Mouse (Mus musculus) forebrain, postnatal 0 days (tissue): ENCODE data around the gene Zbtb16. TPM values are rescaled to one million over a fixed set of nuclear protein-coding genes. Genes with fewer than 3 reads are reported as not detected.

Experiments used
- ATAC-seq: fragments of 200-750 bp; cut with Nextera tagmentation; 2 replicates; pipeline ENCODE4 v1.8.0; 2017; ENCODE audit warnings: mild to moderate bottlenecking, moderate library complexity
- DNase-seq: peaks from one replicate; pipeline ENCODE4 v3.0.0-alpha.2; 2015
- H3K27ac ChIP-seq: fragments of 300-500 bp; sonication (generic); 2 replicates; pipeline ENCODE4 v1.5.1; 2014; ENCODE audit warnings: low read depth, mild to moderate bottlenecking, antibody characterized with exemption, low read length, moderate library complexity, mixed read lengths
- H3K27me3 ChIP-seq: fragments of 300-500 bp; sonication (generic); 2 replicates; pipeline ENCODE4 v1.6.1; 2014; ENCODE audit warnings: mild to moderate bottlenecking, low read length, mixed read lengths; ENCODE audit not compliant: insufficient read depth
- H3K36me3 ChIP-seq: fragments of 300-500 bp; sonication (generic); 2 replicates; pipeline ENCODE4 v1.6.1; 2014; ENCODE audit warnings: mild to moderate bottlenecking, moderate library complexity; ENCODE audit not compliant: insufficient read depth
- H3K4me1 ChIP-seq: fragments of 300-500 bp; sonication (generic); 2 replicates; pipeline ENCODE4 v1.6.1; 2014; ENCODE audit warnings: antibody characterized with exemption; ENCODE audit not compliant: insufficient read depth
- H3K4me2 ChIP-seq: fragments of 300-500 bp; sonication (generic); 2 replicates; pipeline ENCODE4 v1.6.1; 2014; ENCODE audit warnings: low read depth, mild to moderate bottlenecking, moderate library complexity
- H3K4me3 ChIP-seq: fragments of 300-500 bp; sonication (generic); 2 replicates; pipeline ENCODE4 v1.5.1; 2014; ENCODE audit warnings: low read depth, low read length, mixed read lengths
- H3K9ac ChIP-seq: fragments of 300-500 bp; sonication (generic); 2 replicates; pipeline ENCODE4 v1.6.1; 2014; ENCODE audit warnings: mild to moderate bottlenecking
- H3K9me3 ChIP-seq: fragments of 300-500 bp; sonication (generic); 2 replicates; pipeline ENCODE4 v1.6.1; 2016; ENCODE audit warnings: low read length
- CTCF ChIP-seq: sonication (generic); IDR thresholded peaks from 2 replicates; pipeline ENCODE4 v1.5.1; 2016; ENCODE audit warnings: antibody characterized with exemption, control low read depth, low read depth
- WGBS: fragments of 180-500 bp; shearing (Covaris S2); extraction: QIAGEN DNeasy Blood & Tissue Kit; methylation state at CpG from one replicate; pipeline ENCODE4 v1.1.7; 2014; 5-methylcytosine and 5-hydroxymethylcytosine counted together
- polyA plus RNA-seq: library from polyadenylated mRNA; unstranded; fragments of >200 nt; fragmentation: Nextera tagmentation; extraction: Ambion mirVana; gene quantifications from 2 replicates; pipeline ENCODE4 v1.2.1, GENCODE M21; 2015
- total RNA-seq: library from RNA; depleted of rRNA; stranded (reverse); fragments of >200 nt; gene quantifications from 2 replicates; pipeline ENCODE4 v1.2.3, GENCODE M21; 2014

Gene Zbtb16
- total and polyA plus RNA-seq, 2 experiments from 2014 or later: 6.8 to 12.6 TPM

DNA sequence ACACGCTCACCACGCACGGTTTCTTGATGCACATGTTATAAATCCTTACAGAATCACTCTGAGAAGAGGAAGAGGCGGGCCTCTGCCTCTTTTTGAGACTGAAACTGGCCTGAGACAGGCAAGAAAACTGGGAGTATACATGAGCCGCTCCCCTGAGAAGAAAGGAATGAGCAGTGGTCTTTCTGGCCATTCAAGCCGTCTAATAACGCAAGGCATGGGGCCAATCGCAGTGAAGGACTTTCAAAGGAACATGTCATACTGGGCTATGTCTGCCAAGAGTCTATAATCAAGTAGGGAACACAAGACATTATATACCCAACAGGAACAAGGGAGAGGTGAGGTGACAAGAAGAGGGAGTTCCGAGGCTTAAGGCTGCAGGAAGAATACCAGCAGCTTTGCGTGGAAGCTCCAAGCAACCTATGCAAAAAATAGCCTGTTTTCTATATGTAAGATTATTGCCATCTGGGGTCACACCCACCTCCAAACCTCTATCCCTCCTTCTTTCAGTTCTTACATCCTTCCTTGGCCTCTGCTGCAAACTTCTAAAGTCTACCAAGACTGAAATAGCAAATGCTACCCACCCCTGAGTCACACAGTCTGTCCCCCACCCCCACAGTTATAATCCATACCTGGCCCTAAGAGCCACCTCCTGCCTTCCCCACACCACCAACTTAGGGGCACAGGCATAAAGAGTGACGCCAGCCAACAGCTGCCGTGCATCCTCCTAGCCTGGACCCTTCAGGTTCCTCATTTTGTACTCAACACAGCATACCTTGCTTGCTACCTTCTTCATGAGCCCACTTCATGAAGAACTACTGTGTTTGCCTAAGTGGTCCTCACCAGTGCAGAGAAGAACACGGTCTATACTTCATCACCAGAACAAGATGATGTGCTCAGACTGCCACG, 74.0 kb downstream of the Zbtb16 start:
- 61% methylated on average over 14 of the region's 14 CpGs for WGBS
- no peak overlapping the region for H3K4me2 ChIP-seq
- DNase-seq: no peak

DNA sequence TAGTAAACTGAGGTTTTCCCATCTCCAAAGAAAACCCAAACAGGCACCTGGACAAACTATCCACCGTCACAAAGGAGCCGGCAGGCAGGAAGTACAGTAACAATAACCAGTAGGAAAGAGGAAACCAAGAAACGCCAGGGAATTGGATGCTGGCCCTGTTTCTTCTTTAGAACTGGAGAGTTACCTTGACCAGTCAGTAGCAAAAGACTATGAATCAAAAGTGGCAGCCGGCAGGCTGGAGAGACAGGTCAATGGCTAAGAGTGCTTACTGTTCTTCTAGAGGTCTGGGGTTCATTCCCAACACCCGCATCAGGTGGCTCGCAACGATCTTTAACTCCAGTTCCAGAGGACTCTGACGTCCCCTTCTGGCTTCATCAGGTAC, 74.9 kb downstream of the Zbtb16 start:
- Histone ChIP-seq H3K4me1 (peaks cover 7% of the 10 kb centered on the region), H3K27me3 (no peaks in the 10 kb centered on the region), H3K4me2 (no peak overlapping the region), H3K27ac (peak overlapping the region; percentile 35; the same call in 1 of the 2 replicates), H3K36me3 (no peaks in the 10 kb centered on the region), H3K9me3 (no peaks in the 10 kb centered on the region), H3K4me3 (no peak overlapping the region), H3K9ac (no peak overlapping the region)
- ATAC-seq (no peak), DNase-seq (no peak)
- TF ChIP-seq CTCF: no peak
- WGBS: 75% methylated on average over 8 of the region's 8 CpGs

More for the DNA sequence above, 74.0 kb downstream of the Zbtb16 start:
- Histone ChIP-seq H3K27me3 (no peaks in the 10 kb centered on the region), H3K4me3 (no peak overlapping the region), H3K9ac (no peak overlapping the region), H3K36me3 (no peaks in the 10 kb centered on the region), H3K4me1 (peaks cover 7% of the 10 kb centered on the region), H3K27ac (no peak overlapping the region), H3K9me3 (no peaks in the 10 kb centered on the region)
- ATAC-seq: no peak
- TF ChIP-seq CTCF: no peak

DNA sequence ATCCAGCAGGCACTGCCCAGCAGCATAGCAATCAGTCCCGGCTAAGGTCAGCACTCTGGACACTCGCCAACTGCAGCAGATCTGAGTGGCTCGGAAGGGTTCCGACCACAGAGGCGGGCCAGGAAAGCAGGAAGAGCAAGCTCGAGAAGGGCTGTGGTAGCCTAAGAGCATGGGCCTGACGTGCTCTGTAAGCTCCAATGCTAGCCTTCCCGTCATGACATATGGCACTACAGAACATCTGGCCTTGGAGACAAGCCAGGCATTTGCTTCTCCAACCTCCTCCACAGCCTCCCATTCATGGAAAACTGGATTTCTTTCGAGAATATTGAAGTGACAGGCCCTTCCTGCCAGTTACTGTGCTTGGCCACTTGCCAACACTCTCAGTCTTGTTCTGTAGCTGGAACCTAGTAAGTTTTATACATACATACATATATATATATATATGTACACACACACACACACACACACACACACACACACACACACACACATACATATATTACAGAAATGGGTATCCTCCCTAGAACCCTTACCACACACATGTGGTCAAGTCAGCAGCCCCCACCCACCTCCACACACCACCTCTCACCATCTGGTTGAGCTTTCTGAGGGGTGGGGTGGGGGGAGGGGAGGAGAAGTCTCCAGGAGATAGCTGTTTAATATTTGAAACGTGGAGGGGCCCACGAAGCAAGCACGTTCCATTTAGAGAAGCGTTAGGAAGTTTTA, 75.4 kb downstream of the Zbtb16 start:
- ATAC-seq: peak; percentile 83
- H3K4me2 ChIP-seq: no peak overlapping the region

DNA sequence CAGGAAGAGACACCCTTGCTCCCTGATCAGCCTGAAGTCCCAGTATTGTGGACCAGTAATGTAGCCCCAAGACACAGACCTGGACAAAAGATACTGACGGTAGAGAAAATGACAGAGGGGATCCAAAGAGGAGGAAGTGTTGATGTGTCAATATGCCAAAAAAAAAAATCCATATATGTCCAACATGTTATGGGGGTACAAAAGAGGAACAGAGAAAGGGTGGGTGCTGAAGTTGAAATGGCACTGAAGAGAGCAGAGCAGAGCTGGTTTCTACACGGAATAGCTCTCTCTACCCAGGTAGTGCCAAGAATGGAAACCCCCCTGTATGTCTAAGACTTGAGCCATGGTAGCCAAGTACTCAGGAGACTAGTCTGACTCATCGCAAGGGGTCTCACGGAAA, 76.9 kb downstream of the Zbtb16 start:
- 93% methylated on average over 4 of the region's 4 CpGs for WGBS
- H3K4me3 ChIP-seq: no peak overlapping the region
- H3K9me3 ChIP-seq: no peaks in the 10 kb centered on the region
- DNase-seq (no peak), ATAC-seq (no peak)
- TF ChIP-seq CTCF: no peak
- peaks cover 7% of the 10 kb centered on the region for H3K4me1 ChIP-seq
- no peaks in the 10 kb centered on the region for H3K27me3 ChIP-seq
- H3K9ac ChIP-seq: no peak overlapping the region
- no peak overlapping the region for H3K4me2 ChIP-seq
- H3K36me3 ChIP-seq: no peaks in the 10 kb centered on the region
- no peak overlapping the region for H3K27ac ChIP-seq

More for the DNA sequence above, 75.4 kb downstream of the Zbtb16 start:
- Histone ChIP-seq H3K4me1 (peaks cover 7% of the 10 kb centered on the region), H3K27ac (peak overlapping the region; percentile 55), H3K9ac (no peak overlapping the region), H3K9me3 (no peaks in the 10 kb centered on the region), H3K36me3 (no peaks in the 10 kb centered on the region), H3K27me3 (no peaks in the 10 kb centered on the region), H3K4me3 (no peak overlapping the region)
- DNase-seq: peak; percentile 77
- TF ChIP-seq CTCF: no peak
- WGBS: 31% methylated on average over 13 of the region's 13 CpGs

DNA sequence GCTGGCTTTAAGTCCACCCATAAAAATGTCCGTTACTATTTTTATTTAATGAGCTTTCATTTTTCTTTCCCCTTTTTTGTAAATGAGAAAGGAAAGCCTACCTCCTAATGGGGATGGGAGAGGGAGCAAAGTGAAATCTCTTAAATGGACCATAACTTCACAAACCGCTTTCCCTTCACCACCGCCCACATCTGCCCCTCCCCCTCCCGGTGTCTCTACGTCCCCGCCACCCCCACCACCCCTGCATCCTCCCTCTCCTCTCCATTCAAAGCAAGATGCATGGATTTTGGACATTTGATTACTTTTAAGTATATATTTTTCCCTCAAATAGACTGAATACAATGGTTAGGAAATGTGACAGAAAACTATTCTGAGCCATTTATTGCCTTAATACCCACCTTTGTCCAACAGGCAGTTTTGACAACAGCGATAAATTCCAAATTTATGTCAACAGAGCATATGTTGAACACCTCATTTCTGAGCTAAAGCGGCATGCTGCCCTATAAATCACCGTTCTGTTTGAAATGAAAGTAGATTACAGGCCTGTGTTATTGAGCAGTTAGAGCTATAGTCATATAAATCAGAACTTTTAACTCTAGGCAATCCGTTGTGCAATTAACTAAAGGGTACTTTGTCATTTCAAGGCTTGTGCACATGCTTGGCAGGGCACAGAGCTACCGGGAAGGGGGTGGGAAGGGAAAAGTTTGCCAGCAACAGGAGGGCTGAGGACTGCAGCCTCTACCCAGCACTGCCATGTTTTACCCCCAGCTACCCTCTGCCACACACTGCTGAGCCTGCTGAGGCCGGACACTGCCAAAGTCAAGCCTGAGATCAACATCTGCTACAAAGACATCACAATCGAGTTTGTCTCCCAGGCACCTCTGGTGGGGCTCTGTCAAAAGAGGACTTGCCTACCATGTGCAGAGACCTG, 78.1 kb downstream of the Zbtb16 start:
- H3K36me3 ChIP-seq: no peaks in the 10 kb centered on the region
- H3K4me3 ChIP-seq: no peak overlapping the region
- H3K4me1 ChIP-seq: peaks cover 7% of the 10 kb centered on the region
- ATAC-seq: no peak
- H3K9me3 ChIP-seq: no peaks in the 10 kb centered on the region
- WGBS: 50% methylated on average over 13 of the region's 13 CpGs
- no peak overlapping the region for H3K9ac ChIP-seq
- no peak overlapping the region for H3K4me2 ChIP-seq
- no peak overlapping the region for H3K27ac ChIP-seq
- no peak for TF ChIP-seq CTCF
- no peaks in the 10 kb centered on the region for H3K27me3 ChIP-seq
- DNase-seq: no peak

DNA sequence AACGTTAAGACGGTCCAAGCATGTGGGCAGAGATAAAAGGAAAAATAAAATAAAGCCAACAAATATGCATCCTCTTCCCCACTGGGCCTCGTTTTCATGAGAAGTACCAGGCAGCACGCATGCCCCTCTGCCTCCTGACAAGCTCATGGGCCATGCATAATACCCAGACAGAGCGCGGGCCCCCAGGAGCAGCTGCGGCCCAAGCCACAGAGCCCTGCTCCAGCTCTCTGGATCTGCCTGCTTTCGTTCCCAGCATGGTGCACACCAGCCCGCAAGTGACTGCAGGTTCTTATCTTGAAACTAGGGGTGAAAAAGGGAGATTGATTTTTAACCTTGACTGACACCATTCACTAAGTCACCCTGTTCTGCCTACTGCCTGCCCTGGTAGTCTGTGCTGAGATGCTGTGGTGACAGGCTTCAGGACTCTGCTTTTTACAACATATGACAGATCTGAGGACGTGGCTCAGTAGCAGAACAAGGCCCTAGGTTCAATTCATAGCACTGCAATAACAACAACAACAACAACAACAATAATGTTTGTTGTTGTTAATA, 79.7 kb downstream of the Zbtb16 start:
- H3K27ac ChIP-seq: no peak overlapping the region
- H3K9ac ChIP-seq: no peak overlapping the region
- ATAC-seq (peak; percentile 30; the same call in 1 of the 2 replicates), DNase-seq (no peak)
- H3K4me2 ChIP-seq: no peak overlapping the region
- WGBS: 31% methylated on average over 10 of the region's 10 CpGs
- no peaks in the 10 kb centered on the region for H3K9me3 ChIP-seq
- no peaks in the 10 kb centered on the region for H3K36me3 ChIP-seq
- H3K4me3 ChIP-seq: no peak overlapping the region
- peaks cover 5% of the 10 kb centered on the region for H3K4me1 ChIP-seq
- H3K27me3 ChIP-seq: no peaks in the 10 kb centered on the region
- no peak for TF ChIP-seq CTCF
